ENCODE assay signal across 7 mouse cellular contexts in the genomic region with DNA sequence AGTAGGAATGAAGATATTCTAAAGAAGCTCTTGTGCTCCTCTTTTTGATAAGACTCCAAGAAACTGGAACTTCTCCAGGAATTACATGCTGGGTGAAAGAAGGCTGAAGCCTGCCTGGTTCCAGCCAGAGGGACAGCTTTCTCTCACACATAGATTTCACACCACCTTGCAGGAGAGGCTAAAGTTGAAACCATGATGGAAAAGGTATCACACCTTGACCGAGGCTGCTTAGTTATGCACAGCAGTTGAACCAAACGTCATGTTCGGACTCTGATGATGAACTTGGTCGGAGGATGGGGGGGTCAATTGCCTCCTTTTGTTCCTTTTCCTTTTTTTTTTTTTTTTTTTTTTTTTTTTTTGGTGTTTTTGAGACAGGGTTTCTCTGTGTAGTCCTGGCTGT. TPM values are rescaled to one million over a fixed set of nuclear protein-coding genes. Genes with fewer than 3 reads are reported as not detected.
A peak's percentile ranks its signal among the peaks of the same experiment; 100 is the strongest.
DNase-seq lines count a peak whose midpoint lies in the region; ATAC-seq and TF ChIP-seq lines count a peak whose summit lies in the region.

No protein-coding gene starts in this region.

- peaks cover 18% of the 10 kb centered on the region for H3K4me1 ChIP-seq in megakaryocyte, embryonic 14.5 days
- peaks cover 9% of the 10 kb centered on the region for H3K4me1 ChIP-seq in embryonic facial prominence, embryonic 13.5 days
- peaks cover 12% of the 10 kb centered on the region for H3K4me1 ChIP-seq in intestine, embryonic 14.5 days (replicated peaks; ENCODE audit: control insufficient read depth, insufficient read depth, low read length)
- peaks cover 4% of the 10 kb centered on the region; the same call in 1 of the 2 replicates for H3K4me1 ChIP-seq in small intestine, adult 2 months (ENCODE audit: control insufficient read depth, insufficient read depth, insufficient read length, low read length)

- no peak for ATAC-seq in megakaryocyte, adult 5-6 weeks (ENCODE audit: poor library complexity, severe bottlenecking)
- ATAC-seq in embryonic facial prominence, embryonic 13.5 days (ENCODE audit: insufficient number of reproducible peaks, insufficient read depth, low FRiP score, low TSS enrichment, low read depth) = no peak
- ATAC-seq in intestine, embryonic 14.5 days (replicated peaks; ENCODE audit: low FRiP score, low TSS enrichment, low read depth) = no peak

- WGBS in embryonic facial prominence, embryonic 13.5 days = 87% methylated on average over 4 of the region's 4 CpGs
- WGBS in intestine, embryonic 14.5 days = 84% methylated on average over 4 of the region's 4 CpGs
- 84% methylated on average over 4 of the region's 4 CpGs for WGBS in small intestine, adult 2 months

- peaks cover 11% of the 10 kb centered on the region for H3K36me3 ChIP-seq in megakaryocyte, embryonic 14.5 days (replicated peaks; ENCODE audit: low read length)
- peaks cover 8% of the 10 kb centered on the region for H3K36me3 ChIP-seq in embryonic facial prominence, embryonic 13.5 days
- H3K36me3 ChIP-seq in intestine, embryonic 14.5 days (ENCODE audit: control insufficient read depth, insufficient read depth, low read length) = peaks cover 7% of the 10 kb centered on the region
- H3K36me3 ChIP-seq in small intestine, adult 2 months (ENCODE audit: control insufficient read depth, insufficient read depth, low read length) = no peaks in the 10 kb centered on the region

- H3K27me3 ChIP-seq in megakaryocyte, embryonic 14.5 days (replicated peaks) = no peaks in the 10 kb centered on the region
- no peaks in the 10 kb centered on the region for H3K27me3 ChIP-seq in embryonic facial prominence, embryonic 13.5 days
- no peaks in the 10 kb centered on the region for H3K27me3 ChIP-seq in intestine, embryonic 14.5 days (replicated peaks; ENCODE audit: control insufficient read depth, insufficient read depth, low read length)
- H3K27me3 ChIP-seq in small intestine, adult 2 months (ENCODE audit: control insufficient read depth, insufficient read depth, low read length) = no peaks in the 10 kb centered on the region

- no peak for TF ChIP-seq CTCF in small intestine, adult 2 months (IDR thresholded peaks at IDR 0.05; ENCODE audit: extremely low read depth, insufficient read length, insufficient replicate concordance, low read depth, low read length)

- peak; percentile 58 for DNase-seq in intestine, embryonic 14.5 days (ENCODE audit: low spot score)
- no peak for DNase-seq in gastrocnemius, postnatal 36 days
- DNase-seq in c-Kit-positive CD71-positive TER-119-positive erythroid progenitor cells, embryonic 14.5 days (ENCODE audit: low spot score) = no peak

- H3K4me3 ChIP-seq in megakaryocyte, embryonic 14.5 days (replicated peaks) = peak overlapping the region; percentile 90
- no peak overlapping the region; the same call in 1 of the 2 replicates for H3K4me3 ChIP-seq in embryonic facial prominence, embryonic 13.5 days
- H3K4me3 ChIP-seq in intestine, embryonic 14.5 days (ENCODE audit: low read depth, low read length) = peak overlapping the region; percentile 99; the same call in 1 of the 2 replicates
- peak overlapping the region; percentile 53; the same call in 1 of the 2 replicates for H3K4me3 ChIP-seq in small intestine, adult 2 months (ENCODE audit: low read depth, low read length)

- peak overlapping the region; percentile 77 for H3K4me2 ChIP-seq in embryonic facial prominence, embryonic 13.5 days
- H3K4me2 ChIP-seq in intestine, embryonic 14.5 days (ENCODE audit: low read length) = peak overlapping the region; percentile 38

- TF ChIP-seq POLR2A in small intestine, adult 2 months (IDR thresholded peaks at IDR 0.05; ENCODE audit: low read depth, low read length) = no peak

- no peak overlapping the region for H3K27ac ChIP-seq in embryonic facial prominence, embryonic 13.5 days
- no peak overlapping the region for H3K27ac ChIP-seq in intestine, embryonic 14.5 days (ENCODE audit: low read depth)
- no peak overlapping the region for H3K27ac ChIP-seq in small intestine, adult 2 months (ENCODE audit: insufficient read depth, low read depth, low read length)

- no peaks in the 10 kb centered on the region for H3K9me3 ChIP-seq in megakaryocyte, embryonic 14.5 days
- no peaks in the 10 kb centered on the region for H3K9me3 ChIP-seq in embryonic facial prominence, embryonic 13.5 days
- no peaks in the 10 kb centered on the region for H3K9me3 ChIP-seq in intestine, embryonic 14.5 days (ENCODE audit: control insufficient read depth, low read length)

- intact Hi-C loops in gastrocnemius, postnatal 36 days (cut with DNase I) = no loop called here

- no peak overlapping the region for H3K9ac ChIP-seq in embryonic facial prominence, embryonic 13.5 days
- no peak overlapping the region for H3K9ac ChIP-seq in intestine, embryonic 14.5 days (ENCODE audit: low read length)

RNA-seq across cellular contexts. Expression of a gene that starts 0.6 kb away (rescaled TPM):
- polyA plus RNA-seq in megakaryocyte, embryonic 14.5 days (2012; ENCODE audit: insufficient read depth, low replicate concordance) = 6.6 and 16.5 TPM in 2 replicates
- total RNA-seq in megakaryocyte, adult 5-6 weeks (2015) = 302 and 324 TPM in 2 replicates
- total RNA-seq in megakaryocyte, adult 5-6 weeks (2017) = 246 and 252 TPM in 2 replicates
- 638 and 649 TPM in 2 replicates for polyA plus RNA-seq in embryonic facial prominence, embryonic 13.5 days (2015; fragmentation: Nextera tagmentation; extraction: Ambion mirVana)
- 593 and 604 TPM in 2 replicates for polyA plus RNA-seq in intestine, embryonic 14.5 days (2014; fragmentation: Nextera tagmentation; extraction: Ambion mirVana)
- polyA plus RNA-seq in small intestine, adult 2 months (2012; rRNA removed) = 4.4 and 7.1 TPM in 2 replicates
- 100 to 1,000 TPM; 278 to 296 TPM for total RNA-seq in gastrocnemius, postnatal 36 days (2021)

RNA-seq across cellular contexts. Expression of a gene that starts 36.2 kb away (rescaled TPM):
- 1.4 and 1.9 TPM in 2 replicates for polyA plus RNA-seq in megakaryocyte, embryonic 14.5 days (2012; ENCODE audit: insufficient read depth, low replicate concordance)
- total RNA-seq in megakaryocyte, adult 5-6 weeks (2015) = 109 and 153 TPM in 2 replicates
- 54.0 and 81.4 TPM in 2 replicates for total RNA-seq in megakaryocyte, adult 5-6 weeks (2017)
- polyA plus RNA-seq in embryonic facial prominence, embryonic 13.5 days (2015; fragmentation: Nextera tagmentation; extraction: Ambion mirVana) = 201 and 244 TPM in 2 replicates
- polyA plus RNA-seq in intestine, embryonic 14.5 days (2014; fragmentation: Nextera tagmentation; extraction: Ambion mirVana) = 209 and 231 TPM in 2 replicates
- polyA plus RNA-seq in small intestine, adult 2 months (2012; rRNA removed) = 2.9 and 6.4 TPM in 2 replicates
- total RNA-seq in gastrocnemius, postnatal 36 days (2021) = 10 to 100 TPM; 88.1 to 92.1 TPM

RNA-seq across cellular contexts. Expression of a gene that starts 42.0 kb away (rescaled TPM):
- polyA plus RNA-seq in megakaryocyte, embryonic 14.5 days (2012; ENCODE audit: insufficient read depth, low replicate concordance) = 1.4 and 10.2 TPM in 2 replicates
- 42.4 and 45.0 TPM in 2 replicates for total RNA-seq in megakaryocyte, adult 5-6 weeks (2015)
- 74.6 and 79.6 TPM in 2 replicates for total RNA-seq in megakaryocyte, adult 5-6 weeks (2017)
- 41.8 and 44.3 TPM in 2 replicates for polyA plus RNA-seq in embryonic facial prominence, embryonic 13.5 days (2015; fragmentation: Nextera tagmentation; extraction: Ambion mirVana)
- 34.6 and 36.8 TPM in 2 replicates for polyA plus RNA-seq in intestine, embryonic 14.5 days (2014; fragmentation: Nextera tagmentation; extraction: Ambion mirVana)
- 2.3 and 2.4 TPM in 2 replicates for polyA plus RNA-seq in small intestine, adult 2 months (2012; rRNA removed)
- total RNA-seq in gastrocnemius, postnatal 36 days (2021) = 1 to 10 TPM; 6.8 to 7.8 TPM

Comparison
In these comparisons a context has a peak if more than half of its experiments do, and no peak if none do; other contexts are left out.
1. RNA of a gene that starts 0.6 kb away (polyA plus RNA-seq): 638 to 649 TPM in embryonic facial prominence, embryonic 13.5 days and 593 to 604 TPM in intestine, embryonic 14.5 days; 6.6 to 16.5 TPM in megakaryocyte, embryonic 14.5 days and 4.4 to 7.1 TPM in small intestine, adult 2 months; every median in the first group is over 10 times any median in the second.
2. RNA of a gene that starts 36.2 kb away (polyA plus RNA-seq): 201 to 244 TPM in embryonic facial prominence, embryonic 13.5 days and 209 to 231 TPM in intestine, embryonic 14.5 days; 2.9 to 6.4 TPM in small intestine, adult 2 months and 1.4 to 1.9 TPM in megakaryocyte, embryonic 14.5 days; every median in the first group is over 10 times any median in the second.